Mouse (Mus musculus) heart, postnatal 10 days (tissue): ENCODE measurements around the gene Spata17. TPM values are rescaled to one million over a fixed set of nuclear protein-coding genes. Genes with fewer than 3 reads are reported as not detected.

Experiments used
- DNase-seq, 2 experiments: peaks; one replicate each; pipeline ENCODE4 v3.0.0; 2021
- intact Hi-C: fragments of 180-260 bp; cut with DNase I; formaldehyde crosslinking; loops from one replicate; pipeline ENCODE4 v1.15.1; 2025
- total RNA-seq, 2 experiments: library from RNA; stranded (reverse); gene quantifications; 2 replicates each; pipeline ENCODE4 v1.2.3; 2021

Spata17 gene
- total RNA-seq, 2 experiments from 2014 or later = 0.40 to 0.43 TPM

DNA sequence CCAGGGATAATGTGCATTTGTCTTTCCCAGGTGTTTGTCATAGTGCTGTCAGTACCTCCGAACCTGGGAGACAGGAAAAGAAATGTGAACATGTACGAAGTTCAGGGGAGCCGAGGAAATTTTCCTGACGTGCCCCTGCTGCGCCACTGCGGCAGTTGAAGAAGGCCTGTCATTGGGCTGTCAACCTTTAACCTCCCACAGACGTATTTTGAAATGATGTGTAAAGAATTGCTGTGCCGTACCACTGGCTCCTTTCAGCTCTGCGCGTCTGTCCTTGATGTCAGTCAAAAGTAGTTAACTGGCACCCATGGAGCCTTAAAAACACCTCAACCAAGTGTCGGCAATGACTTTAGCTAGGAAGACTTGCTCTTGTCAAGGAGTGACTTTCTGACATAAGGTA is 205.2 kb downstream of the Spata17 start:
- no peak for DNase-seq
- intact Hi-C loops = no loop called here

DNA sequence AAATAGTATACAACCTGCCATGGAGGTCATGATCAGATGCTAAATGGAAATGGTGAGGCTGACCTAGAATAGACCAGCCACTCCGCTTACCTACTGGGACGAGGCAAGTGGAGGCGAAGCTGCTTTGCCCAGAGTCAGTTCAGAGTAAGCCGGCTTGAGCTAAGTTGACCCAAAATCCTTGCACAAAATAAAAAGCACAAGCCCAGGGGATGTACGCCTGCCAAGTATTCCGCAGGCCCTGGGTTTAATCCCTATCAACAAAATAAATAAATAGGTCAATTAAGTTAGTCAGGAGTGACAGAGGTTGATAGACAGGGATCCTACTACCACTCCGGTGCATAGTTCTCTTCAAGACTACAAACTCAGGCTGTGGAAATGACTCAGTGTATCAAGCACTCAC is 207.0 kb downstream of the Spata17 start:
- intact Hi-C loops = no loop called here
- no peak for DNase-seq

DNA sequence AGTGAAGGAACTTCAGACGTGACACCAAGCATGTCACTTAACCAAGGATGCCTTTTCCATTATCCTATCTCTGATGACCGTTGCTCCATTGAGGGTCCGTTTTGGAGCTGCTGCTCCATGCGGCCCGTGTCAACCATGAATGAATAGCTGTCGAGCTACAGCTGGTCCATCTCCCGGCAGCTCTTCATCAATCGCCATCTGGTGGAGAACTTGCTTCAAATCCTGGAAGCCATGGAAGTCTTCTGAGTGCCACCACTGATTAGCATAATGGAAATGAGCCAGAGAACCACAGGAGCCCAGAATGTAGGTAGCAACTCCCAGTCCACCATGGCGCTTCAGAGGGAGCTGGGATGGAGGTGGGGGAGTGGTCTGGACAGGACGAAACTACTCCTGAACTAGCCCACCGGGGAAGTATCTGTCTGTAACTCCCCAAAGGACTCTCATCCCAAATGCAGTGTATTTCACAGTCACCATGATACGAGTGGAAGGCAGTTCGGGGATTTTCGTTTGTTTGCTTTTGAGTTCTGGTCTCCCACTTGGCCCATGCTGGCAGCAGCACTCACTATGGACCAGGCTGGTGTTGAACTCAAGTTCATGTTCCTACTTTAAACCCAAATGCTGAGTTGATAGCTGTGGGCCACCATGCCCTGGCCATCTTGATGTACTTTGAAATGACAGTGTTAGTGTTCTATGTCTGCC is 208.9 kb downstream of the Spata17 start:
- no peak for DNase-seq
- intact Hi-C loops = no loop called here

DNA sequence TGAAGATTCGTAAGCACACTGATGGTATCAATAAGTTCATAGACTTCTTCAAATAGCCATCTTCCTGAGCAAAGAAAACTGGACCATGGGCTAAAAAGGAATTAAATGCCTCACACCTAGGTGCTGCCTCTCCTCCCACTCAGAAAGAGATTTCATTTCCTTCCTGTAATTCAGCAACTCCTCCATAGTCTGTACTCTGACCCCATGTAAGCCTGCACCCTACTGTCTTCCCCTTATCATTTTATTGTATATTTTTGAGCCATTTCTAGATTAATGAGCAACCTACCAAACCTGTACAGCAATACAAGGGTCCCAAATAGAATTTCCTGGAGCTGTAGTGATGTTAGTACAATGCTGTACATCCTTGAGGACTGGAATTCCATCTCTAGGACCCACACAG is 211.0 kb downstream of the Spata17 start:
- DNase-seq = no peak
- intact Hi-C loops = no loop called here

DNA sequence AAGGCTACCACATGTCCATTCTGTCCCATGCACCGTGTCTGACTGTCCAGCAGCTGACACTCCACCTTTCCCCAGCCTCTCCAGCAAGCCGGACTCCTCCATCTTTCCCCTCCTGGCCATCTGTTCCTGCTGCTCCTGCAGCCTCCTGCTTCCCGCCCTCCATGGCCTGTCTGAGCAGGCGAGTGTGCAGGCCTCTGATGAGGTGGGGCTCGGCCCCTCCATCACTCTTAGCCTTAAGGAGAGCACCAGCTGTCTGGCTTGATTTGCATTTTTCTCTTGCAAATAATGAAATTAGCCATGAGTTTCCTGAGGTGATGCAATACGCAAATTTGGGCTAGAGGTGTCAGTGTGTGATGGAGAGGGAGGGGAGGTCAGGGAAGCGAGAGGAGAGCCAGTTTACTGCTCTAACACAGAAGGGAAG is 211.8 kb downstream of the Spata17 start:
- intact Hi-C loops = no loop called here
- no peak for DNase-seq

DNA sequence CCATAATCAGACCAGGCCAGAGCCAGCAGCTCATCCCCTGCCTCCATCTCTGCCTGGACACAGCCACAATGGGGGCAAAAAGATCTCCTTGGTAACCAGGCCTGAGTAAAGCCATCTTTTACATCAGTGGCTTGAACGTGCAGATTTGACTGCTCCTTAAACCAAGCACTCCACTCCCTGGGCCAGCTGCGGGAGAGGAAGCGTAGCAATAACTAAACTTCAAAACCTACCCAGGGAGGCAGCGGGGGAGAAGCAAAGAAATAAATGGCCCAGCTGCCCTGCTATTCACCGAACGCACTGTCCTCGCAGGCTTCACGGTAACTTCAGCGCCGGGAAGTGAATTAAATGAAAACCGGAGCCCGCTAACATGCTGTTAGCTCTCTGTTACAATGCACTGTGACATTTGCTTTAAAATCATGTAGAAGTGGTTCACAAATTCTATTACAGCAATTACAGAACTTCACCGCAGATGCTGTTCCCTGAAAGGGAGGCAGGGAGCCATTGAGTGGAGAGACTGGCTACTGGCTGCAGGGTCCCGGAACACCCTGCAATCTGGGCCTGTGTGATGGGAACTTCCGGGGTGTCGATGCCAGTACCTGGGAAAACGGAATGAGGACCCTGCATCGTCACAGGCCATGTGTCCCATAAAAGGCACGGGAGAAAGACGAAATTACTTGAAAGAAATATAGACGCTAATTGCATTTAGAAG is 217.5 kb downstream of the Spata17 start:
- DNase-seq = no peak
- intact Hi-C loops = no loop called here

Other genes with a start within 250 kb of the Spata17 start
- gene D1Pas1, start 248.0 kb downstream of the Spata17 start, total RNA-seq = under 1 TPM; 0.12 to 0.30 TPM
- gene Gpatch2, start within 50 bp of the Spata17 start, total RNA-seq = 10 to 100 TPM; 13.8 to 16.2 TPM